Mouse (Mus musculus): ENCODE measurements around the gene Vps72. TPM values are rescaled to one million over a fixed set of nuclear protein-coding genes. Genes with fewer than 3 reads are reported as not detected.
"Not testable (repeated sequence)": the region's sequence is repeated elsewhere in the genome, so short reads cannot be mapped to it uniquely, and the experiment has no call there.

Vps72 gene
- total RNA-seq (2015; ENCODE audit: low replicate concordance) (11.5 and 13.4 TPM in 2 replicates), total RNA-seq (2017; ENCODE audit: low replicate concordance) (38.0 and 48.7 TPM in 2 replicates)

GRCm38 (mm10) chr3:95110911-95111726 is at the start of gene Vps72:
Gene Vps72, plus strand, starts transcription at chr3:95111022.
- ATAC-seq (replicated peaks; ENCODE audit: low FRiP score, poor library complexity, severe bottlenecking), result peak; percentile 68

GRCm38 (mm10) chr3:95063741-95064140 is 47.1 kb upstream of the Vps72 start:
- ATAC-seq (replicated peaks; ENCODE audit: low FRiP score, poor library complexity, severe bottlenecking), result no peak

- no peak for ATAC-seq (replicated peaks; ENCODE audit: low FRiP score, poor library complexity, severe bottlenecking)
Observed at GRCm38 (mm10) chr3:95065553-95065952, 45.3 kb upstream of the Vps72 start.

DNA sequence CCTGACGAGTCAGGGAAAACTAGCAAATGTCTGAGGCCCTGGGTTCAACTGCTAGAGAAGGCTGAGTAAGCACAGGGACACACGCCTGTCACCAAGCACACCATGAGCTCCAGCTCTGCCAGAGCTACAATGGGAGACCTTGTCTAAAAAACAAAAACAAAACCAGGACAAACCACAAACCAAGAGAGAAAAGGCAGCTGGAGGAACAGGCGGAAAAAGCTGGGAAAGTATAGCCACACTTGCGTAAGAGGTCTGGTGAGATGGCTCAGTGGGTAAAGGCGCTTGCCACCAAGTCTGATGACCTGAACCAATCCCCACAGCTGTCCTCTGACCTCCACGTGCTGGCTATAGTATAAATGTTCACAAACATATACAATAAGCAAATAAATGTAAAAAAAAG is 44.7 kb upstream of the Vps72 start:
- ATAC-seq (replicated peaks; ENCODE audit: low FRiP score, poor library complexity, severe bottlenecking), result no peak

GRCm38 (mm10) chr3:95066570-95066969 is 44.3 kb upstream of the Vps72 start:
- no peak for ATAC-seq (replicated peaks; ENCODE audit: low FRiP score, poor library complexity, severe bottlenecking)

- ATAC-seq (replicated peaks; ENCODE audit: low FRiP score, poor library complexity, severe bottlenecking), result no peak
Observed at GRCm38 (mm10) chr3:95071606-95072005, 39.2 kb upstream of the Vps72 start.

GRCm38 (mm10) chr3:95088071-95088470 is 22.8 kb upstream of the Vps72 start:
- ATAC-seq (replicated peaks; ENCODE audit: low FRiP score, poor library complexity, severe bottlenecking), result no peak

- ATAC-seq (replicated peaks; ENCODE audit: low FRiP score, poor library complexity, severe bottlenecking), result no peak
Observed at GRCm38 (mm10) chr3:95100854-95101253, 10.0 kb upstream of the Vps72 start.

DNA sequence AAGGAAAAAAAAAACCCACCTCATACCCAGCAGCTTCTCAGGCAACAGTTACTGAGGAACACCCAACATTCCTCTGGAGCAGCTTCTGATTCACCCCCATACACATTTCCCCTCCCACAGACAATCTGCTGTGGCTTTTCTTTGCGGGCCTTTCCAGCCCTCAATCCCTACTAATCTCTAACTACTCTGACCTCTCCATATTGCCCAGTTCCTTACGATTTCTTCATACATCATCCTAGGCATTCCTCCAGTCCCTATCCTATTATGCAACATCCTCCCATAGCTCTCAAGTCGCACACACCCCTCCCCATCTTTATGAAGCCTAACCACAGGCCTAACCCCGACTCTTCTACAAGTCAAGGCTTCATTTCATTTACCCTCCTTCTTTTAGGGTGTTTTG is 5.7 kb upstream of the Vps72 start:
- ATAC-seq (replicated peaks; ENCODE audit: low FRiP score, poor library complexity, severe bottlenecking), result no peak

- no peak for ATAC-seq (replicated peaks; ENCODE audit: low FRiP score, poor library complexity, severe bottlenecking)
Observed at GRCm38 (mm10) chr3:95105586-95106337, 5.1 kb upstream of the Vps72 start.

DNA sequence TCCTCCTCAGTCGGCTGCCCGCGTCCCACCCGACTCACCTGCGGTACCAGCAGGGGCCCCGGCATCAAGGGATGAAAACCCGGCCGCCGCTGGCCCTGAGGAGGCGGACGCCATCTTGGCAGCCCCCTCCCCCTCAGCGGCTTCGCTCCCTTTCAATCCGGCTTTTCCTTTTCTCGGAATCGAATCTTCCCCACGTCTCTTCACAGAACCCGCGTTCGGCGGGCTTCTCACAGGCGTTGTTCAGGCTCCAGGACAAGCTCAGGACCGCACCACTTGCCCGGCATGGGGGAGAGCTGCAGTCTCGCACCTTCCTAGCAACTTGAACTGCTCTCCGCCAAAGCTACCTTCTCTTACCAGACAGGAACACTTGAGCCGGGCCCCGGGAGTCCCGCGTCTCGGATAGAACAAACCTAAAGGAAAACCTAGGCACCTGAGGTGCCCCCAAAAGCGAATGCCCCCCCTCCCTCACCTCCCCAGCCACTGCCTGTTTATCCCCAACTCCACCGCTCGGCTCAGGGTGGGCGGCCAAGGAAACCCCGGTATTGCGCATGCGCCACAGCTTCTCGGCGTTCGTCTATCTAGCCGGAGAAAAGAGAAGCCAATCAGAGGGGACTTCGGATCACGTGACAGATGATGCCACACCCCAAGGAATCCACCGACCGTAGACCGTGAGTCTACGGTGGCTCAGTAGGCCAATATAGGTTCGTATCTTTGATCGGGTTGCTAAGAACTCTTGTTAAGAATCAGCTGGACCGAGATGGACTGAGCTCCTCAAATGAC is 4.3 kb upstream of the Vps72 start, which contains the start of gene Pip5k1a:
Gene Pip5k1a (minus strand): TSS at position 593 of the 780 bp plus-strand sequence.
- ATAC-seq (replicated peaks; ENCODE audit: low FRiP score, poor library complexity, severe bottlenecking), result peak; percentile 81

DNA sequence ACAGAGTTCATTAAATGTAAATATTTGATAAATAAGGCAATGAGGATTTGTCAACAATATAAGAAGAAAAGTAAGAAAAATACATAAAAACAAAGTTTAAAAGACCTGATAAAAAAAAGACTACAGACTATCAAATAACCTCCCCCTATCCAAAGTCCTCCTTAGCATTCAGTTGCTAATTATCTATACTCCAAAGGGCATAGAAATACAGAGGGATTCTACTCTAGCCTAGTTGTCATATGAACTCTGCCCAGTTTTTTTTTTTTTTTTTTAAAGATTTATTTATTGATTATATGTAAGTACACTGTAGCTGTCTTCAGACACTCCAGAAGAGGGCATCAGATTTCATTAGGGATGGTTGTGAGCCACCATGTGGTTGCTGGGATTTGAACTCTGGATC is 3.5 kb upstream of the Vps72 start:
- not testable (repeated sequence) for ATAC-seq (replicated peaks; ENCODE audit: low FRiP score, poor library complexity, severe bottlenecking)

DNA sequence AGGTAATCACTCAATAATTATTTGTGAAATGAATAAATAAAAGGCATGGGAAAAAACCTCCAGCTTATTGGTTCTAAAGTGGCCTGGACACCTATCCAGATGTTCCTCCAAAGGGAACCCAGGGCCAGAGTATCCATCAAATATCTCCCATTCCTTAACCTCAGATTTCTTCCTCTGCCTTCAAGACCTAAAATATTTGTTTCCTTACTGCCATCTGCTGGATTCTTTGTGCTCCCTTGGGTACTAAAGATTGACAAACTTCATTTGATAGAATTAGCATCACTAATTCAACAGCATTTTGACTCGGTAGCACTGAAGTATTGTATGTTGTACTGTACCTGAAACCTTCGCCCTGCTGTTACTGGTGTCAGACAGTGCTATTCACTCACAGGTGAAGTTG is 2.9 kb upstream of the Vps72 start:
- ATAC-seq (replicated peaks; ENCODE audit: low FRiP score, poor library complexity, severe bottlenecking), result no peak

DNA sequence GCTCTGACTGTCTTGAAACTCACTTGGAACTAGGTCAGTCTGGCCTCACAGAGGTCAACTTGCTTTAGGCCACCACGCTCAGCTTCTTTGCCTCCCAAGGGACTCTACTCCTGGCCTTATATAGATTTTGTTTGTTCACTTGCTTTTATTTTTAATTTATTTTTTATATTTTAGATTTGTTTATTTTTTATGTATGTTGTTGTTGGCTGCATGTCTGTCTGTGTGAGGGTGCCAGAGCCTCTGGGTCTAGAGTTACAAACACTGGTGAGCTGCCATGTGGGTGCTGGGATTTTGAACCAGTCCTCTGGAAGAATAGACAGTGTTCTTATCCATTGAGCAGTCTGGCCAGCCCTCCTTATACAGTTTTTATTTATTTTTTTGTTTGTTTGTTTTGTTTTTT is 1.9 kb downstream of the Vps72 start:
- no peak for ATAC-seq (replicated peaks; ENCODE audit: low FRiP score, poor library complexity, severe bottlenecking)

DNA sequence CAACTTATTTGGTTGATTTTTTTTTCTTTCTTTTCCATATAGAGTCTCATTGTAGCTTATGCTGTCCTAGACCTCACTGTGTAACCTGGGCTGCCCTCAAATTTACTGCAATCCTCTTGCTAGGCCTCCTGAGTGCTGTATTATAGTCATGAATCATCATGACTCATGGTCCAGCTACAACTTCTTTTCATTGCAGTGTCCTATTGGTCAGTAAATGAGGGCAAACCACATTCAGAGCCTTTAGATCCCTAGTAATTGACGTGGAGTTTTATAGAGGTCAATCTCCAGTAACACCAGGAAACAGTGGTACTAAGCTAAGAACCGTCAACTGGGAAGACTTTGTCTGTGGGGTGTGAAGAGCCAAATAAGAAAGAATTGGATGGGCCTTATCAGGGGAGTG is 6.9 kb downstream of the Vps72 start:
- no peak for ATAC-seq (replicated peaks; ENCODE audit: low FRiP score, poor library complexity, severe bottlenecking)

GRCm38 (mm10) chr3:95121580-95121979 is 10.8 kb downstream of the Vps72 start:
- no peak for ATAC-seq (replicated peaks; ENCODE audit: low FRiP score, poor library complexity, severe bottlenecking)

DNA sequence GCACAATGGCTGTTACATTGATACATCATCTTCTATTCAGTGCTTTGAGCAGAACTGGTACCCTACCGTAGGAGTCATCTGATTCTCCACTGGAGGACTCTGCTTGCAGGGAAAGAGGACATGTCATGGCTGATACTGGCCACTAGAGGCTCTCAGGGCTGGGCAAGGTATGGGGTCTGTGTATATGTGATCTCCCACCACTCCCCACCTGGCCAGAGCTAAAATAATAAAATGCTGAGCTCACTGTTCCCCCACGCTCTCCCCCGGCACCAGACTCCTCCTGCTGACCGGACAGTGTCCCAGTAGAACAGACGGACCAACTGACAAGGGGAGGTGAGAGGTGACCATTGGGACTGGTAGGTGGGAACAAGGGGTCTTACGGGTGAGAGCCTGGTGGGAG is 13.4 kb downstream of the Vps72 start, which contains the start of gene Tmod4:
Gene Tmod4 (plus strand): TSS at position 231 of the 400 bp plus-strand sequence.
- peak; percentile 47; the same call in 1 of the 2 replicates for ATAC-seq (replicated peaks; ENCODE audit: low FRiP score, poor library complexity, severe bottlenecking)

- no peak for ATAC-seq (replicated peaks; ENCODE audit: low FRiP score, poor library complexity, severe bottlenecking)
Observed at GRCm38 (mm10) chr3:95124972-95125371, 14.2 kb downstream of the Vps72 start.

DNA sequence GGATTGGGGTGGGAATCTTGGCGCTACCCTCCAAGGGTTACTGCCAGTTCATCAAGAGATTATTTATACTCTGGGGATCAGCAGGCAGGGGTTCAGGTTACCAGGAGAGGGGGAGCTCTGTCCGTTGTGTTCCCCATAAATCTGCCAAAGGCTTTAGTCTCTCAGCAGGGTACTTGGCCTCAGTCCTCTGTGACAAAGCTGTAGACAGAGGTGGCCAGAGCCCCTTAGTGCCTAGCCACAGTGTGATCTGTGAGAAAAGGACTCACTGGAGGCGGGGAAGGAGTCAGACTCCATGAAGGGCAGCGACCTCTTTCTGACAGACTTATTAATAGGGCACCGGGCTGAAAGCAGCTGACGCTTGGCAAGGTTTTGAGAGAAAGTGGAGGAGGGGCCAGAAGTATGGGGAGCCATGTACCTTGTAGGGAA is 18.4 kb downstream of the Vps72 start:
- no peak for ATAC-seq (replicated peaks; ENCODE audit: low FRiP score, poor library complexity, severe bottlenecking)

DNA sequence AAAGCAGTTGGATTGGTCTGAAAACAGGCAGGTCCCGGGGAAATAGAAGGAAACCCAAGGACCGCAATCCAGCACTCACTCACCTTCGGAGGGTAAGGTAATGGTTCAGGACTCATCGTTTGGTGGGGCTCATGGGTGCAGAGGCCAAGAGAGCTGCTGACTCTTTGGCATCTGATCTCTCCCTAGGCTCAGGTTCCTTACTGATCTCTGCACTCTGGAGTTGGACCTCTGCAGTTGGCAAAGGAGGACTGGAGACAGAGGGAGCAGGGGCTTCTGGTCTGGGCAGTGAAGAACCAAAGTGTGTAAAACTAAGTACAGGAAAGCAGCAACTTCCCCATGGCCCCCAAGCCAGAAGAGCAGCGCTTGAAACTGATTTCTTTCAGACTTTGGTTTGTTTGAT is 19.3 kb downstream of the Vps72 start:
- ATAC-seq (replicated peaks; ENCODE audit: low FRiP score, poor library complexity, severe bottlenecking), result no peak
